Mouse (Mus musculus): ENCODE measurements around the gene Rab1b.

DNA sequence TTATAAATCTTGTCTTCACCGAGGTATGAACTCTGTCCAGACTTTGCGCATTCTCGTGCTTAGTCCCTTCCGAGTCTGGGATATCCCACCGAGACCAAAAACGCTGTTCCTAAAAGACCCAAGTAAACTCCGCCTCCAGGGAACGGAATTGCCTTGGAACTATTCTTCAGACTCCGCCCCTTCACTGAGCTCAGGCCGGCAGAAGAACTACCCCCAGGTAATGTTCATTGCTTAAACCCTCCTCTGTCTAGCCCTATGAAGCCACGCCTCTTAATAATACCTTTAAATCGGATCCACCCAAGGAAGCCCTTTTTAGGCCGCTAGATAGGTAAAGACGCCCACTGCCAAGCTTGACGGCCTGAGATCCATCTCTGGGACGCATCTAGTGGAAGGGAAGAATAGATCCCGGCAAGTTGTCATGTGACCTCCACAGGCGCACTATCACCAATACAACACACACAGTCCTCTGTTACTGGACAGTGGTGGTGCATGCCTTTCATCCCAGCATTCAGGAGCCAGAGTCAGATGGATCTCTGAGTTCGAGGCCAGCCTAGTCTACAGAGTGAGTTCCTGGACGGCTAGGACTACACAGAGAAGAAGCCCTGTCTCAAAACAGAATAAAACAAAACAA lies 34.4 kb downstream of the Rab1b start:
- no peak for TF ChIP-seq CTCF (IDR thresholded peaks at IDR 0.05; ENCODE audit: control insufficient read depth, insufficient read depth, insufficient read length)
- no peak for TF ChIP-seq MAX (IDR thresholded peaks at IDR 0.05)
- peak; percentile 23 for TF ChIP-seq USF1 (IDR thresholded peaks at IDR 0.05; ENCODE audit: low read depth)
- no peak for TF ChIP-seq MYOG (IDR thresholded peaks at IDR 0.05; ENCODE audit: control insufficient read depth, extremely low read depth, insufficient read length)
- no peak for TF ChIP-seq MYOD1 (IDR thresholded peaks at IDR 0.05; ENCODE audit: control insufficient read depth, insufficient read length, low read depth)
